Mouse (Mus musculus) CH12.LX (cell line): ENCODE data around the gene Dcaf12.

Experiments used
- CHD2 ChIP-seq: IDR thresholded peaks from 2 replicates; pipeline ENCODE4 v1.6.1; 2011; ENCODE audit warnings: low read length, improper control_type of control experiment
- CTCF ChIP-seq, 2 experiments: IDR thresholded peaks in 1 of 2; conservative IDR thresholded peaks in 1 of 2; 2 replicates each; pipeline ENCODE4 v1.5.1; 2011 to 2012; ENCODE audit warnings: low read depth in 2 of 2, low read length in 2 of 2, improper control_type of control experiment in 1 of 2, inconsistent platforms in 1 of 2, mild to moderate bottlenecking in 1 of 2, moderate library complexity in 1 of 2
- E2F4 ChIP-seq: IDR thresholded peaks from 2 replicates; pipeline ENCODE4 v1.6.1; 2011; ENCODE audit warnings: low read depth, low read length, improper control_type of control experiment; ENCODE audit not compliant: insufficient replicate concordance
- EP300 ChIP-seq: IDR thresholded peaks from 2 replicates; pipeline ENCODE4 v1.6.1; 2011; ENCODE audit warnings: low read length, improper control_type of control experiment
- GABPA ChIP-seq: IDR thresholded peaks from 2 replicates; pipeline ENCODE4 v1.6.1; 2012; ENCODE audit warnings: low read depth, low read length, improper control_type of control experiment, inconsistent platforms; ENCODE audit not compliant: insufficient replicate concordance
- HCFC1 ChIP-seq: IDR thresholded peaks from 2 replicates; pipeline ENCODE4 v1.6.1; 2012; ENCODE audit warnings: low read depth, mild to moderate bottlenecking, inconsistent platforms, low read length, improper control_type of control experiment
- MAFK ChIP-seq: IDR thresholded peaks from 2 replicates; pipeline ENCODE4 v1.6.1; 2011; ENCODE audit warnings: low read length, improper control_type of control experiment; ENCODE audit not compliant: insufficient replicate concordance
- MAX ChIP-seq: IDR thresholded peaks from 2 replicates; pipeline ENCODE4 v1.6.1; 2011; ENCODE audit warnings: low read length, improper control_type of control experiment
- MEF2A ChIP-seq: IDR thresholded peaks from 2 replicates; pipeline ENCODE4 v1.6.1; 2014; ENCODE audit warnings: low read depth, mild to moderate bottlenecking, inconsistent platforms, low read length, improper control_type of control experiment, borderline replicate concordance
- NRF1 ChIP-seq: IDR thresholded peaks from 2 replicates; pipeline ENCODE4 v1.6.1; 2014; ENCODE audit warnings: low read depth, mild to moderate bottlenecking, inconsistent platforms, low read length, improper control_type of control experiment, moderate library complexity
- POLR2A ChIP-seq: IDR thresholded peaks from 2 replicates; pipeline ENCODE4 v1.6.1; 2011; ENCODE audit warnings: low read depth, mild to moderate bottlenecking, improper control_type of control experiment, low read length
- POLR2AphosphoS2 ChIP-seq: IDR thresholded peaks from 2 replicates; pipeline ENCODE4 v1.6.1; 2011; ENCODE audit warnings: low read depth, low read length, improper control_type of control experiment
- RCOR1 ChIP-seq: conservative IDR thresholded peaks from 2 replicates; pipeline ENCODE4 v1.6.1; 2012; ENCODE audit warnings: low read depth, mild to moderate bottlenecking, inconsistent platforms, low read length, improper control_type of control experiment
- ZMIZ1 ChIP-seq: IDR thresholded peaks from 2 replicates; pipeline ENCODE4 v1.6.1; 2012; ENCODE audit warnings: low read depth, mild to moderate bottlenecking, inconsistent platforms, low read length, improper control_type of control experiment

DNA sequence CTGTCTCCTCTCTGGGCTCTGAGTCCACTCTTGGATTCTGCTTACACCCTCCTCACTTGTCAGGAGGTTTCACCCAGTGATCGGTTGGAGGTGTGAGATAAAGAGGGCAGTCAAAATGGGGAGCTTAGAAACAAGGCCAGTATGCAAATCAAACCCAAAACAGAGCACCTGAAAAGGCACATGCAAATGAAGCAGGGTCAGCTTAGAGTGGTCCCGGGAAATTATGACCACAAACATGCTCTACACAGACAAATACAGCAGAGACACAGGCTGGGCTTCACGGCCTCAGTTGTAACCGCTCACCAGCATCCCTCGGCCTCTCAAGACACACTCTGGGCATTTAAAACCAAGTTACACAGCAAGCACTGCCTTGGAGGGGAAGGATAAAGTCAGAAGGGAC lies 15.7 kb downstream of the Dcaf12 start:
- TF ChIP-seq MEF2A (peak; percentile 24; the same call in 1 of the 2 replicates), CTCF (conservative IDR thresholded peaks at IDR 0.05 in 1 of 2, IDR thresholded peaks at IDR 0.05 in 1 of 2; ENCODE audit: low read depth in 2 of 2, low read length in 2 of 2) (no peak), HCFC1 (no peak), EP300 (peak; percentile 16; the same call in 1 of the 2 replicates), POLR2A (no peak), GABPA (no peak), E2F4 (no peak), MAFK (no peak), MAX (no peak), RCOR1 (no peak), POLR2AphosphoS2 (no peak), ZMIZ1 (no peak), NRF1 (no peak), CHD2 (no peak)
